Mouse (Mus musculus) gastrocnemius, postnatal 25 days (tissue): ENCODE results near the gene H2afy. TPM values are rescaled to one million over a fixed set of nuclear protein-coding genes. Genes with fewer than 3 reads are reported as not detected.

Experiments used
- total RNA-seq, 2 experiments: library from RNA; stranded (reverse); gene quantifications; 1 replicate in 1 of 2; 2 replicates in 1 of 2; pipeline ENCODE4 v1.2.3; 2021

Gene H2afy
- total RNA-seq, 2 experiments from 2014 or later = 61.8 to 62.6 TPM

Other genes starting within 250 kb of the H2afy start
- under 1 TPM; 0.21 to 0.36 TPM for gene Tifab, start 42.5 kb upstream of the H2afy start, total RNA-seq
- gene Neurog1, start 115.8 kb upstream of the H2afy start, total RNA-seq = not detected
- 10 to 100 TPM; 18.8 to 34.8 TPM for gene Cxcl14, start 160.2 kb upstream of the H2afy start, total RNA-seq